Mouse (Mus musculus): ENCODE measurements around the gene Crybb3. TPM values are rescaled to one million over a fixed set of nuclear protein-coding genes. Genes with fewer than 3 reads are reported as not detected.

Gene Crybb3
- total and polyA plus RNA-seq, 3 experiments, result not detected

DNA sequence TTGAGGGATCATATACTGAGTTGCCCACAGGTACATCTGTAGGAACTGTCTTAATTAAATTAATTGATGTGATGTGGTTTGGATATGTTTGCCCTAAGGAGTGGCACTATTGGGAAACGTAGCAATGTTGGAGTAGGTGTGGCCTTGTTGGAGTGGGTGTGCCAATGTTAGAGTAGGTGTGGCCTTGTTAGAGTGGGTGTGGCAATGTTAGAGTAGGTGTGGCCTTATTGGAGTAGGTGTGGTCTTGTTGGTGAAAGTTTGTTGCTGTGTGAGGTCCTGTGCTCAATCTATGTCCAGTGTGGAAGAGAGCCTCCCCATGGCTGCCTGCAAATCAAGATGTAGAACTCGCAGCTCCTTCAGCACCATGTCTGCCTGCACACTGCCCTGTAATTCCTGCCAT lies 2.9 kb upstream of the Crybb3 start:
- dilution Hi-C loops (cut with MboI; ENCODE audit: extremely low pct_ligation_motif_present, extremely low pct_unique_long_range_greater_than_20kb, low sequenced_read_pairs), result loop anchor here (25.0 kb wide), 1 partner anchor 103 kb away; no protein-coding TSS in a partner anchor
- Histone ChIP-seq H3K36me3 (replicated peaks in 1 of 2; ENCODE audit: control insufficient read depth in 1 of 2, insufficient read depth in 1 of 2, low read length in 1 of 2) (peaks cover 0 to 2% of the 10 kb centered on the region in 2 experiments), H3K4me1 (ENCODE audit: control insufficient read depth in 1 of 2, insufficient read depth in 2 of 2) (peaks cover 0 to 3% of the 10 kb centered on the region in 2 experiments; a peak in 1 of 4 replicates), H3K9me3 (replicated peaks; ENCODE audit: low read length) (peaks cover 12% of the 10 kb centered on the region), H3K4me3 (replicated peaks in 1 of 3; ENCODE audit: low read depth in 2 of 3, low read length in 2 of 3, poor library complexity in 1 of 3) (no peak overlapping the region), H3K27ac (ENCODE audit: insufficient read depth, low read depth) (no peak overlapping the region), H3K9ac (ENCODE audit: insufficient read depth, low read depth) (no peak overlapping the region), H3K79me2 (replicated peaks; ENCODE audit: control insufficient read depth, extremely low read depth, insufficient read depth, poor library complexity, severe bottlenecking) (no peaks in the 10 kb centered on the region), H3K4me2 (ENCODE audit: insufficient read depth, low read depth, poor library complexity, severe bottlenecking) (no peak overlapping the region), H3K27me3 (replicated peaks) (peaks cover 10% of the 10 kb centered on the region)
- in situ Hi-C loops (cut with MboI; ENCODE audit: low pct_ligation_motif_present, low pct_unique_long_range_greater_than_20kb, low sequenced_read_pairs), result no loop called here
- TF ChIP-seq EP300 (IDR thresholded peaks at IDR 0.05; ENCODE audit: low read length), result no peak
- TF ChIP-seq ETS1 (conservative IDR thresholded peaks at IDR 0.05; ENCODE audit: low read depth, low read length), result no peak
- TF ChIP-seq JUN (IDR thresholded peaks at IDR 0.05; ENCODE audit: insufficient read depth, low read depth, low read length), result no peak
- no peak for TF ChIP-seq RCOR1 (conservative IDR thresholded peaks at IDR 0.05; ENCODE audit: low read depth, low read length)
- no peak for TF ChIP-seq CHD2 (IDR thresholded peaks at IDR 0.05; ENCODE audit: low read length)
- no peak for TF ChIP-seq ZMIZ1 (IDR thresholded peaks at IDR 0.05; ENCODE audit: low read depth, low read length)
- TF ChIP-seq UBTF (IDR thresholded peaks at IDR 0.05; ENCODE audit: low read depth, low read length), result no peak
- TF ChIP-seq IRF4 (IDR thresholded peaks at IDR 0.05; ENCODE audit: low read depth, low read length), result no peak
- no peak for TF ChIP-seq PAX5 (IDR thresholded peaks at IDR 0.05; ENCODE audit: low read length)
- TF ChIP-seq MAFK (IDR thresholded peaks at IDR 0.05; ENCODE audit: insufficient replicate concordance, low read length), result no peak
- TF ChIP-seq POLR2A (IDR thresholded peaks at IDR 0.05; ENCODE audit: low read depth, low read length), result no peak
- no peak for TF ChIP-seq TBP (conservative IDR thresholded peaks at IDR 0.05; ENCODE audit: low read depth, low read length)
- no peak for TF ChIP-seq USF1 (IDR thresholded peaks at IDR 0.05; ENCODE audit: low read depth, low read length)
- no peak for TF ChIP-seq BHLHE40 (IDR thresholded peaks at IDR 0.05; ENCODE audit: low read depth, low read length)
- TF ChIP-seq CTCF (conservative IDR thresholded peaks at IDR 0.05 in 1 of 2, IDR thresholded peaks at IDR 0.05 in 1 of 2; ENCODE audit: low read depth in 2 of 2, low read length in 2 of 2), result no peak
- TF ChIP-seq MYC (IDR thresholded peaks at IDR 0.05; ENCODE audit: low read depth, low read length), result no peak
- no peak for TF ChIP-seq SMC3 (IDR thresholded peaks at IDR 0.05; ENCODE audit: low read depth, low read length)
- TF ChIP-seq ZNF384 (IDR thresholded peaks at IDR 0.05; ENCODE audit: low read depth, low read length), result no peak
- no peak for TF ChIP-seq MEF2A (IDR thresholded peaks at IDR 0.05; ENCODE audit: borderline replicate concordance, low read depth, low read length)
- no peak for TF ChIP-seq NELFE (IDR thresholded peaks at IDR 0.05; ENCODE audit: low read depth, low read length)
- DNase-seq (ENCODE audit: extremely low read depth), result no peak

DNA sequence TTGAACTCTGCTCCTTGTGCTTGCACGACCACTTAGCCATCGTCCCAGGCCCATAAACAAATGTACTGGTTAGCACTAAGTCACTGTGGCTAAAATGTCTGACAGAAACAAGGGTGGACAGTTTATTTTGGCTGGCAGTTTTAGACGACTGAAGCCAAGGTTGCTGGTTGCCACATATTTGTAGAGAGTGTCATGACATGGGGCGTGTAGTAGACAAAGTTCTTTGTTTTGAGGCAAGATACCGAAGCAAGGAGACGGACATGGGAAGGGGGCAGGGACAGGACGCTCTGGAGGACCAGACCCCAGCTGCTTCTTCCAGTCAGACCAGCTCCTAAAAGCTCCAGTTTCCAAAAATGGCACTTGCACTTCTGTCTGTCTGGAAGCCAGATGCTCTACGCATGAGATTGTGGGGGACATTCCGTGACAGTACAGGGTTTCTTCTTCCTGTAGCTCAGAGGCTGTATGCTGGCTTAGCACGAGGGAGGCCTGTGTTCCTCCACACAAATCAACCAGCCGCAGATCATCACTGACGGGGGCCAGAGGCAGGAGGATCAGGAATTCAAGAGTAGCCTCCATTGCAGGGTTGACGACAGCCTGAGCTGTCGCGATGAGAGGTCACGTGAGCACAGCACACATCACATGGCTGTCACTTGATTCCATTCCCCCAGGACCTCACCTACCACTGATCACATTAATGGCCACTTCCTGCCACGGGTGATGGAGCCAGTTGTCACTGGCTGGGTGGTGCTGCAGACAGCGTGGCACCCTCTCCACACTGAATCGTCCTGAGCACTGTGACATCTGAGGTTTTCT lies 1.2 kb upstream of the Crybb3 start:
- TF ChIP-seq ELF1 (IDR thresholded peaks at IDR 0.05; ENCODE audit: low read depth, low read length), result no peak
- no peak for TF ChIP-seq TBP (conservative IDR thresholded peaks at IDR 0.05; ENCODE audit: low read depth, low read length)
- TF ChIP-seq EP300 (IDR thresholded peaks at IDR 0.05; ENCODE audit: low read length), result no peak
- TF ChIP-seq MXI1 (IDR thresholded peaks at IDR 0.05; ENCODE audit: low read depth, low read length), result no peak
- TF ChIP-seq POLR2AphosphoS2 (IDR thresholded peaks at IDR 0.05; ENCODE audit: low read depth, low read length), result no peak
- no peak for TF ChIP-seq JUN (IDR thresholded peaks at IDR 0.05; ENCODE audit: insufficient read depth, low read depth, low read length)
- no peak for TF ChIP-seq HCFC1 (IDR thresholded peaks at IDR 0.05; ENCODE audit: low read depth, low read length)
- TF ChIP-seq CHD1 (IDR thresholded peaks at IDR 0.05; ENCODE audit: low read depth, low read length), result no peak
- no peak for TF ChIP-seq UBTF (IDR thresholded peaks at IDR 0.05; ENCODE audit: low read depth, low read length)
- no peak for TF ChIP-seq MAZ (IDR thresholded peaks at IDR 0.05; ENCODE audit: low read depth, low read length)
- no peak for TF ChIP-seq CHD2 (IDR thresholded peaks at IDR 0.05; ENCODE audit: low read length)
- no peak for TF ChIP-seq JUND (conservative IDR thresholded peaks at IDR 0.05; ENCODE audit: low read depth, low read length)
- TF ChIP-seq PAX5 (IDR thresholded peaks at IDR 0.05; ENCODE audit: low read length), result no peak
- TF ChIP-seq MYC (IDR thresholded peaks at IDR 0.05; ENCODE audit: low read depth, low read length), result no peak
- no peak for TF ChIP-seq GABPA (IDR thresholded peaks at IDR 0.05; ENCODE audit: insufficient replicate concordance, low read depth, low read length)
- no peak for TF ChIP-seq SMC3 (IDR thresholded peaks at IDR 0.05; ENCODE audit: low read depth, low read length)
- no peak for TF ChIP-seq ZMIZ1 (IDR thresholded peaks at IDR 0.05; ENCODE audit: low read depth, low read length)
- TF ChIP-seq CTCF (conservative IDR thresholded peaks at IDR 0.05 in 1 of 2, IDR thresholded peaks at IDR 0.05 in 1 of 2; ENCODE audit: low read depth in 2 of 2, low read length in 2 of 2), result no peak
- TF ChIP-seq ZNF384 (IDR thresholded peaks at IDR 0.05; ENCODE audit: low read depth, low read length), result no peak
- Histone ChIP-seq H3K9ac (ENCODE audit: insufficient read depth, low read depth) (no peak overlapping the region), H3K9me3 (replicated peaks; ENCODE audit: low read length) (peaks cover 13% of the 10 kb centered on the region), H3K4me2 (ENCODE audit: insufficient read depth, low read depth, poor library complexity, severe bottlenecking) (no peak overlapping the region), H3K27me3 (replicated peaks) (peaks cover 21% of the 10 kb centered on the region), H3K4me3 (replicated peaks in 1 of 3; ENCODE audit: low read depth in 2 of 3, low read length in 2 of 3, poor library complexity in 1 of 3) (no peak overlapping the region), H3K36me3 (replicated peaks in 1 of 2; ENCODE audit: control insufficient read depth in 1 of 2, insufficient read depth in 1 of 2, low read length in 1 of 2) (no peaks in the 10 kb centered on the region), H3K27ac (ENCODE audit: insufficient read depth, low read depth) (no peak overlapping the region), H3K4me1 (ENCODE audit: control insufficient read depth in 1 of 2, insufficient read depth in 2 of 2) (peaks cover 0 to 3% of the 10 kb centered on the region in 2 experiments; a peak in 1 of 4 replicates), H3K79me2 (replicated peaks; ENCODE audit: control insufficient read depth, extremely low read depth, insufficient read depth, poor library complexity, severe bottlenecking) (no peaks in the 10 kb centered on the region)
- dilution Hi-C loops (cut with MboI; ENCODE audit: extremely low pct_ligation_motif_present, extremely low pct_unique_long_range_greater_than_20kb, low sequenced_read_pairs) (loop anchor here (25.0 kb wide), 1 partner anchor 105 kb away; no protein-coding TSS in a partner anchor), in situ Hi-C loops (cut with MboI; ENCODE audit: low pct_ligation_motif_present, low pct_unique_long_range_greater_than_20kb, low sequenced_read_pairs) (no loop called here)
- DNase-seq (ENCODE audit: extremely low read depth), result no peak
